Mouse (Mus musculus): ENCODE data around the gene Acox3.

Gene Acox3

DNA sequence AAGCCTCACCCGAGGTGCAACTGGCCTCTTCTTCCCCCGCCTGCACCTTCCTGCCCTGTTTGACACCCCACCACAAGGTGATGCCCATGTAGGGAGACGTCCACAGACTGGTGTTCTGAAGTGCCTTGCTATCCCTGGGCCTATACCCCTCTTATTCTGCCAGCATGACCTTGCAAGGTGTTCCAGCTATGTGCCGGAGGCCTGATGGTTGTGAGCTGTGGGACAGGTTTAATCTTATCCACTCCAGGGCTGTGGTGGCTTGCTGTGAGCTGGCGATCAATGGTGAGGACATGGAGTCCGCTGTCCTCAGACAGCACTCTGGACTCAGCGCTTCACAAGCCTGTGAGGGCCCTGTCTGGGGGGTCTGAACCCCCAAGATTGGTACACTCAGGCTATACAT lies 27.5 kb downstream of the Acox3 start:
- no peak for DNase-seq (ENCODE audit: low spot score in 2 of 2)

DNA sequence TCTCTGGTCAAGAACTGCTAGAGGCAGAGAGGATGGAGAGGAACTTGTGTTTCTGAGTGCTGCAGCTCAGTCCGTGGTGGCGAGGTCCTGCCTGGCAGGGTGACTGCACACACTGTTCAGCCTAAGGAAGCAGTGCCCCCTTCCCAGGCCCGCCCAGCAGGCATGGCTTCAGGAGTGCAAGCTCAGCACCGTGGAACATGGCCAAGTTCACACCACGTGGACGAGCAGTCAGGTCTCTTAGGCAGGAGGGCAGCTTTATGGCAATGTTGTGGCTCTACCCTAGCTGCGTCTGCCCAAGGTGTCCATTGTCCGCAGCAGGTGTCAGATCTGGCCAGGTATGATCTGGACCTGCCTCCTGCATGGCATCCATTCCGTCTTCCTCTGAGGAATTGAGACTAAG lies 28.3 kb downstream of the Acox3 start:
- DNase-seq (ENCODE audit: low spot score in 2 of 2) = no peak

DNA sequence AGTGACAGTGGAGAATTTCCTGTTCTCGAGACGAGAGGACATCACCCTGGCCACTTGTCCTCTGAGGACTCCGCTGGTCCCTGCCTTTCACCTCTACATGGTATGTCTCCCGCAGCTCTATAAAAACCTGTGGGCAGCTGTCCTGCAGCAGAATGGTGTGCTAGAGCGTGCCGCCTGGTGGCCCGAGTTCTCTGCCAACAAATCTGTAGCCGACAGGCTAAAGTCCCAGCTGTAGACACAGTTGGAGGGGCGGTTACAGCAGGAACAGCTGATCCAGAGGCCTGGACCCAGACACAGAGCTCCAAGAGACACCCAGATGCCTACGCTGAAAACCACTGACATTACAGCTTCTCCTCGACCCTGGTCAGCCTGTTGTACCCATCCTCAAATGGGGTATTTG lies 29.1 kb downstream of the Acox3 start:
- DNase-seq (ENCODE audit: low spot score in 2 of 2) = no peak

DNA sequence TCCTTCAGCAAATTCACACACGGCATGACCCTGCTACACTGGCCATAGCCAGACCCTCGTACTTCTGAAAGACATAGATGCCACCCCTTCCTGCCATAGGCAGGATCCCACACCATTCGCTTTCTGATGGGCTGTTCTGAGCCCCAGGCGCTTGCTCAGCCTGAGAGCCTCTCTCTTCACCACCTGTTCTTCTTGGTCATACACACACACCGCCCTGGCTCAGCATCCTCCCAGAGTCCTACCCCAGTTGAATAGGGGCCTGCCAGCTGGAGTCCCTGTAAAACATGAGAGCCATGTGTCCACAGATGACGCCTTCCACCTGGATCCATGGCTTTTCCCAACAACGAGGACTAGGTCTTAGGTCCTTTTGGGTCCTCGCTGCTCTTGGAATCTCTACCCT lies 29.9 kb downstream of the Acox3 start:
- no peak for DNase-seq (ENCODE audit: low spot score in 2 of 2)

DNA sequence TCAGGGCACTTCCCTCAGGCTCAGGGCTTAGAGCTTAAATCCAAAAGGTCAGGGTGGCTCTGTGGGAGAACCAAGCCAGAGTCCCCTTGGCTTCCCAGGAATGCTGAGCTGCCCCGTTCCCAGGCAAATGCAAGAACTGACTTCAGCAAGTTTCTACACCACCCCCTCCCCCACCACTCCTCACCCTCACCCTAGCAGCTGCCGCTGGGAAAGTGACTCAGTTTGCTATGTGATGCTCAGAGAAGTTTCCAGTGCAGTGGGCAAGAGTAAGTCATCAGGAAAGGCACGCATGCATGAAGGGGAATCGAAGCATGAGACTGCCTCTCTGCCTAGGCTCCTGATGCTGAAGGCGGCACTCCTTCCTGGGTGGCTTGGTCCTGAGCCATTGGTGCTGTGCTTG lies 34.1 kb downstream of the Acox3 start:
- DNase-seq (ENCODE audit: low spot score in 2 of 2) = no peak

DNA sequence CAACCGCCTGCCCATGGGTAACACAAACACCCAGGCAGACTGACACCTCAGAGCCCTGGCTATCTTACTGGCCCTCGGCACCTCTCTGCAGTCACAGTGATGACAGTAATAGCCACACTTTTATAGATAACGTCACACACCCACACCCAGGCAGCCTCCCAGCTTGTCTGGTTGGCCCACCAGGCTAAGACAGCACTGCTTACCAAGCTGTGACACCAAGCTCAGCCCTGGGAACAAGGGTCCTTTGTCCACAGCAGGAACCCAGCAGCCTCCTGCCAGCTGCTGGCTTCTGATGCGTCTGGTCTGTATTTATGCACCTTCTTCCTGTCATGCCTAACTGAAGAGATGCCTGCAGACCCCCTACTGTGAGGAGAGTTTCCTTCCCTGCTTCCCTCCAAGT lies 38.3 kb downstream of the Acox3 start:
- no peak for DNase-seq (ENCODE audit: low spot score in 2 of 2)

DNA sequence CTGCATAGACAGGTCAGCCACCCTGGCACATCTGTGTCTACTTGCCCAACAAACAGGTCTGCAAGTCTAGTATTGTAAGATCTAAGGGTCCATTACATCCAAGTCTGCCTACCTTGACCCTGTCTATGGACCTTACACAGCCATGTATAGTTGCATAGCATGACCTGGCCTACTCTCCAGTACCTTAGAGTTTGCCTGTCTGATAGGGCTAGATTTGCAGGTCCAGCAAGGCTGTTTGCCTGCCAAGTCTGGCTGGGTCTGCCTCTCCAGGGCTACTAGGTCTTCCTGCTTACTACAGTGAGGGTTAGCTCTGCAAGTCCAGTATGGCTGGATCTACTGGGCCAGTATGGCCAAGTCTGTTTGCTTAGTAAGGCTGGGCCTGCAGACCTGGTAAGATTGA lies 41.0 kb downstream of the Acox3 start:
- DNase-seq (ENCODE audit: low spot score in 2 of 2) = no peak

DNA sequence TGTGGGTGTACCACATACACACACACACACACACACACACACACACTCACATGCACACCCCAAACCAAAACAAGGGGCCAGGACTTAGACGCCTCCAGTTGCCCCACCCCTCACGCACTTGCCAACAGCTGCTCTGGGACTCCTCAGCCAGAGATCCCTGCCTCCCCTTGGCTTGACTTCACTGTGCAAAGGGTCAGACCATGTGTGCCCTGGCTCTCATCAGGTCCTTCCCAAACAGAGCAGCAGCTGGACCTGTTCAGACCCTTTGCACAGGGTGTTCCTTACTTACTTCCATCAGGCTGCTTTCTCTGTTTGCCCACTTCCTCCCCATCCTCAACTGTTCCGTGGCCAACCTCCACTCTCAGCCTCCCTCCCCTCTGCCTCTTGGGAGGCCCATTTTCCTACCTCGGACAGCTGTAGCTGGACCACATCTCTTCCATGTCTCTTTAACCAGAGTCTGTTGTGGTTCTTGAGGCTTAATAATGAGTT lies 42.0 kb downstream of the Acox3 start:
- DNase-seq (ENCODE audit: low spot score in 2 of 2) = no peak

DNA sequence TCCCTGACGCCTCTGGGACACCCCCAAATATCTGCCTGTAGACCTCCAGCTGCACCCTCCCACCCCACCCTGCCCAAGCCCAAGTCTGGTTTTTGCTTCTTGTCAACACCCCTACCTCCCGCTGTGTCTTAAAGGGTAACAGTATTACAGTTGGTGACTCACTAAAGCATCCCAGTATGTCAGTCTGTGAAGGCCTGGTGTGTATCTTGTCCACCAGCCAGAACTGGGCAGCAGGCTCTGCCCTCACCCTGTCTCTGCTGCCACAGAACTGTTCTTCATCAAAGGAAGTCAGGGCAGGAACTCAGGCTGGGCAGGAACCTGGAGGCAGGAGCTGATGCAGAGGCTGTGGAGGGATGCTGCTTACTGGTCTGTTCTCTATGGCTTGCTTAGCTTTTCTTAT lies 43.6 kb downstream of the Acox3 start:
- DNase-seq (ENCODE audit: low spot score in 2 of 2) = no peak

DNA sequence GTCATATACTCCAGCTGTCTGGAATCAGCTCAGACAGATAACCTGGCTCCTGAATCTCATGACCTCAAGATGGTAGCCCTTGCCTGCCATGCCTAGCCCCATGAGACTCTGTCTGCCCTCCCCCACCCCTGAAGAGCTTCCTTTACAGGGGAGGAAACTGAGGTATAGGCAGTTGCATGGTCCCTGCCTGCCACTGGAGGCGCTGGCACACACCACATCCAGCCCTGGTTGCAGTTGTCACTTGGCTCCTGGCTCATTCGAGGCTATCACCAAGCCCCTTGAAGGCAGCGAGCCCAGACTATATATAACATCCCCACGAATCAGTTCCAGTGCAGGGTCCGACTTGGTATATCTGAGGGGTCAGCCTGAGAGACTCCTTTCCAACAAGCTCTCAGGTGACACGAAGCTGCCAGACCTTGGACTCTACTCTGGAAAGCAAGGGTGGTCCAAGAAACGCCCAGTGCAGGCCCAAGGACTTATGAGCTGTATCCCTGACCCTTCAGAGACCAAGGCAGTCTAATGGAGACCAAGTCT lies 44.5 kb downstream of the Acox3 start:
- DNase-seq (ENCODE audit: low spot score in 2 of 2) = no peak

DNA sequence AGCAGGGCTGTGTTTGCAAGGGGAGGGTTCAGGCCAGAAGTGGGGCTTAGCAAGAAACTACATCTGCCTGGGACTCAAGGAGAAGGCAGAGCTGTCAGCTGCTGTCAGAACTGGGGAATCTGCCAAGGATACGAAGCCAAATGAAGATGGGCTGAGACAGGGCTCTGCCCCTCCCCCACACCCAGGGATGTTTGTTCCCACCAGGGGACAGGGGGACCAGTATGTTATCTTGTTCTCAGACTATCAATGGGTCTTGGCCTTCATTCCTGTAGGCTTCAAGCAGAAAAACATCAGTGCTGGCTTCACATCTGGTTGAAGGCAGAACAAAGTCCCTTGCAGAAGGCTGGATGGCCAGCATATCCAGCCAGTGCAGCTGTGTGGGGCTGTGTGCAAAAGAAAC lies 45.8 kb downstream of the Acox3 start:
- DNase-seq (ENCODE audit: low spot score in 2 of 2) = peak; percentile 27 to 44

DNA sequence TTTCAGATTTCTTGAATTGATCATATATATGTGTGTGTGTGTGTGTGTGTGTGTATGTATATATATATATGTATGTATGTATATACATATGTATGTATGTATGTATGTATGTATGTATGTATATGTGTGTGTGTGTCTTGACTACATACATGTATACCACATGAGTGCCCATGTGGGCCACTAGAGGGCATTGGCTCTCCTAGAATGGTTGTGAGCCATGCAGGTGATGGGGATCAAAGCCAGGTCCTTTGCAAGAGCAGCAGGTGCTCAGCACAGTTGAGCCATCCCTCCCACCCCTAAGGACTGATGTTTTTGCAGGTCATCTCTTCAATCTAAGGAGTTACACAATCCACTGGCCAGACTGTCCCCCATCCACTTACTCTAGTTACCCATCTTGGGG lies 46.5 kb downstream of the Acox3 start:
- no peak for DNase-seq (ENCODE audit: low spot score in 2 of 2)

DNA sequence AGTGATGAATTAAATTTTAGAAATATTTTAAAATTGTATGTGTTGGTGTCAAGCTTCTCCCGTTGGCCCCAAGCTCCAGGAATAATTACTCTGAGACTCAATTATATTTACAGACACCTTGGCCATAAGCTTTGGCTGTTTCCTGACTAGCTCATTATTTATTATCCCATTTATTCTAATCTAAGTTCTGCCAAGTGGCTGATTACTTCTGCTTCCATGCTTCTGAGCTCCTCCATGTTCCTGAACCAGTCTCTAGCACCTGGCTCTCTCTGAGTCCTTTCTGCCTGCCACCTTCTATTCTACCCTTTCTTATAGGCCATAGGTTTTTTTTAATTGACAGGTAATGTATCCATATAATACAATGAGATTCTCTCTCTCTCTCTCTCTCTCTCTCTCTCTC lies 47.9 kb downstream of the Acox3 start:
- no peak for DNase-seq (ENCODE audit: low spot score in 2 of 2)

DNA sequence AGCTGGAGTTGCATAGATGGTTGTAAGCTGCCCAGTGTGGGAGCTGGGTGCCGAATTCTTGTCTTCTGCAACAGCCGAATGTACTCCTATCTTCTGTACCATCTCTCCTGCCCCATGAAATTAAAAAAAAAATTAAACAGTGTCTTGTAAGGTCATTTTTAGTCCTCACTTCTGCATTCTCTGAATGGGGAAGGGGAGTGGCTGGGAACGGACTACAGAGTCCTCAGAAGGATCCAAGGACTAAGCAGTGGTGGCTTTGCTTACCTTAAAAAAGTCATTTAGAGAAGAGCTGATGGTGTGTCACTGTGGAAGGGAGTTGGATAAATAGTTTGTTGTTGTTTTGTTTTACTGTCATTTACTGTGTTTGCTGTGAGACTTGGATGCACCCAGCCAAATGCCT lies 48.4 kb downstream of the Acox3 start:
- no peak for DNase-seq (ENCODE audit: low spot score in 2 of 2)

DNA sequence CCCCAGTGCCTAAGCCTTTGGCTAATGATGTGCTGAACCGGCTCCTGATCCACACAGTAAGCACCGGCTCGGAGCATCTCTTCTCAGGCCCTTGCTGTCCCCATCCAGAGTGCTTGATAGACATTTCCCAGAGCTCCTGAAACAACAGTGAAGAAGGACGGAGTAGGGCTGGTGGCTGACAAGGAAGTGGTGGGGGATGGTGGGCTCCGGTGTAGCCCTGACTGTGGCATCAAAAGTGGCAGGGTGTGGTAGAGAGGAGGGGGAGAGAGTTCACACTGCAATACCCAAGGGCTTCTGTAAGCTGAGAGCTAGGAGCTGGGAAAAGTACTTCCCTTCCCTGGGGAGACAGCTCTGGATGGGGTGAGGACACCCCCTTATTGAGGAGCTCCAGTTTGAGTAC lies 48.9 kb downstream of the Acox3 start:
- no peak for DNase-seq (ENCODE audit: low spot score in 2 of 2)

DNA sequence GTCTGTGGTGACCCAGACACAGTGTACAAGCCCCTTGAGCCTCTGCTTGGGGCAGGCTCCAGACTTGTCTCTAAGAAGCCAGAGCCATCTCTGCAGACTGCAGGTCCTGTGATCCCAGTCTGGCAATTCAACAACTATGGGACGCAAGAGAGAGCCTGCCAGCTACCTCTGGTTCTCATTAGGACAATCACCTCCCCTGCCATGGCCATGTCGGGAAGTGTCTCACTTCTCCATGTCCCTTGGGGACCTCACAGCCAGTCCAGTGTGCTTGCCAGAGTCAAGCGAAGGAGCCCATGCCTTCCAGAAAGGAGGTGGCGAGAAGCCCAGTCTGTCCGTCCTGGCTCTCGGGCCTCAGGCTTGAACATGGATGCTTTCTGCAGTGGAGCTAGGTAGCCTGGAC lies 50.0 kb downstream of the Acox3 start:
- DNase-seq (ENCODE audit: low spot score in 2 of 2) = no peak

DNA sequence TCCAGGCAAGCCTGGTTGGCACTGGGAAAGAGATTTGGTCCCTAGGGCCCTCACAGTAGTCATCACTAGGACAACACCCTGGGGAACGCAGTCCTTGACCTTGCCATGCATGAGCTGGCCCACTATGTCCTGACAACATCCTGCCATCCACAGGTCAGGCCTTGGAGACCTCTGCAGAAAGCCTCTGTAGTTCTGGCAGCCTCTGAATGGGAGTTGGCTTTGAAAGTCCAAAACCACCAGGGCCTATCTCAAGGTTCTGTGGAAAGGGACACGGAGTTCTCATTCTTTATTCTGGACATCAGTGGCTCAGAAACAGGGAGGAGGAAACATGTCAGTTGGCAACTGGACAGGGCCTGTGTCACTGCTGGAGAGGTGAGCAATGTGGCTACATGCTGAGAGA lies 53.2 kb downstream of the Acox3 start:
- no peak for DNase-seq (ENCODE audit: low spot score in 2 of 2)

DNA sequence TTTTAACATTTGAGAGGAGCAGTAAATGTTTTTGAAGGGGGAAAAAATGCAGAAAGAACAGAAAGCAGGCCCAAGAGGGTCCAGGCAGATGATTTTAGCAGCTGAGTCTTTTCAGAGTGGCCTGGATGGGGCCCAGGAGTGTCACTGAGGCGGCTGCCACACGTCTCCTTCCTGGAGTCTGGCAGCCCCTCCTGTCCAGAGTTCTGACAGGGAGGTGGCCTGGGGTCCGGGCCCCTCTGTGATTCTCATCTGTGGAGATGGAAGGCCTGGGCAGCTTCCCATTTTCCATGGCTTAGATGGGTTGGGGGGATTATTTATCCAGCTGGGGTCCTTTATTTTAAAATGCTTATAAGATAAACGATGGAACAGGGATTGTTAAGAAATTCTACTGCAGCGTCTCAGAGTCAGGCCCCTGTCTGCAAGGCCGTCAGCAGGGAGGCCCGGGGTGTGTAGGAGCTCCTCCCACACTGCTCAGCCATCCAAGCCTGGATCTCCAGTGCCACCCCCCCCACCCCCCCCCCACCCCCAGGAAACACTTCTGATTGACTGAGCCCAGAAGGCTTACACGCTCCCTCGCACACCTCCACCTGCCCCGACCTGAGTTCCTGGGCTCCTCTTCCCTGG lies 59.2 kb downstream of the Acox3 start:
- DNase-seq (ENCODE audit: low spot score in 2 of 2) = no peak

DNA sequence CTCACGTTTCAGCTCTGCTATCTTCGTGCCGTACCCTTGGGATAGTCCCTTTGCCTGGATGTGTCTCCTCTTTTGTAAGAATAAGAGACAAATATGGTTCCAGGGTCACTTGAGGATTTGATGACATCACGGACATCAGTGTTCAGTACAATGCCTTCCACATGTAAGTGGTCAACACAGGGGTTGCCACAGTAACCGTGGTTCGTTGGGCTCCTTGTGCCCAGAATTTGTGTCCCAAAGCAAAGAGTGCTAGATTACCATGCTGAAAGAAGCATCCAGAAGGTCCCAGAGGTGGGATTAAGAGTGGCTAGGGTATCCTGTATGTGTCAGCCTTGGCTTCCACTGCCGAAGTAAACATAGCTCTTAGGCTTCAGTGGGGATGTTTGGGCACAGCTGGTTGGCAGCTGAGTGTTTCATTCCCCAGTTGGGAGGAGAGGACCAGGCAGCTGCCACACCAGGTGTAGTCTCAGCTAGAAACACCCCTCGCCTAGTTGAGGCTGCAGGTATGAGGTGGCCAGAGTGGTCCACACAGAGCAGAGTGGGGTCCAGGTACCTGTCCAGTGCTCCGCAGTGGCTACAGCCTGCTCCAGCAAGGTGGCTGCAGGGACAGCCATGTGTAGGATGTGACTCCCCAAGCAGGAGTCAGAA lies 60.7 kb downstream of the Acox3 start:
- DNase-seq (ENCODE audit: low spot score in 2 of 2) = no peak

DNA sequence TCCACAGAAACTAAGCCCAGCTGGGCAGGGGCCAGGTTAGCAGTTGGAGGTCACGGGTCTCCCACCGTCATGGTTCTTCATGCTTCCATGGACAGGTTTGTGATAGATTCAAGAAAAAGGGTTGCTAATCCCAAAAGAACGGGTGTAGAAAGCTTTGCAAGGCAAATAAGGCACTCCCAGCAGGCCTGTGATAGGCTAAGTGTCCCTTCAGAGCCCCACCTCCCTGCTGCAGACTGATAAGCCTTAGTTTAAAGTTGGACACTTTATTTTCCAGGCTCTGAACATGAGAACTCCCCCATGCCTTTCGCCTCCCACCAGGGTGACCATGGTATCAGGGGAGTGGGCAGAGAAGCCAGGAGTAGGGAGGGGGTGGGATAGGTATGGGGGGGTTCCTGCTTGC lies 61.2 kb downstream of the Acox3 start:
- no peak for DNase-seq (ENCODE audit: low spot score in 2 of 2)

DNA sequence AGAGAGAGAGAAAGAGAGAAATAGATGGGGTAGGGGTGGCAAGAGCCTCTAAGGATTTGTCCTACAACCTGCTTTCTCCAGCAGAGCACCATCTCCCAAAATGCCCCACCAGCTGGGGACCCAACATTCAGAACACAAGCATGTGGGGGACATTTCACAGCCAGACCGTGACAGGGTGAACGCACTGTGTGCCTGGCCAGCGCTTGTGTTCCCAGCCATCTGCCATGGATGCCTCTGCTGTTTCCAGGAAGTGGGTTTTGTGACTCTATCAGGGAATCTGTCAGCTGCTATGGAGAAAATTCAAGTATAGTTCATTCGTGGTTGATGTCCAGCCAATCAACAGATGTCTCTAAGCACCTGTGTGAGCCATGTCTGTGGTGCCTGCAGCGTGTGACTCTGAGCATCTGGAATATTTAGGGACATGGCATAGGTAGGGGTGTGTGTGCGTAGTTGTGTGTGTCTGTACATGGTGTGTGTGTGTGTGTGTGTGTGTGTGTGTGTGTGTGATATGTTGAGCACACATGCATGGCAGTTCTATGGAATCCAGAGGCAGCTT lies 63.2 kb downstream of the Acox3 start:
- DNase-seq (ENCODE audit: low spot score in 2 of 2) = no peak

DNA sequence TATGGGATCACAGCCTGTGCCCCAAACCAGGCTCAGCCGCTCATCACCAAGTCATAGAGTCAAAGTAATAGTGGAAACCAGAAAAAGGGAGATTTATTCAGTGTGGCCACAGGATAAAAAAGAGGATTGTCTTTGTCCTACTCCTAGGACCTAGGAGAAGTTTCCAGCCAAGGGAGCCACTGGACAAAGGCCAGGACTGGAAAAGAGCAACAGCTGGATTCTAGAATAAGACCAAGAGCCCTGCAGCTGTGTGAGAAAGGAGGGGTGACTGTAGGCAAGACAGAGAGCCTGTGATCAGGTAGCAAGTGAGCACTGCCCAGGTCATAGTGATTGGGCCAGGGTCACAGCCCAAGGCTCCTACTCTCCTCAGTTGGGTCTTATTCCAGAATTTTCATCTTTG lies 64.1 kb downstream of the Acox3 start:
- DNase-seq (ENCODE audit: low spot score in 2 of 2) = no peak

DNA sequence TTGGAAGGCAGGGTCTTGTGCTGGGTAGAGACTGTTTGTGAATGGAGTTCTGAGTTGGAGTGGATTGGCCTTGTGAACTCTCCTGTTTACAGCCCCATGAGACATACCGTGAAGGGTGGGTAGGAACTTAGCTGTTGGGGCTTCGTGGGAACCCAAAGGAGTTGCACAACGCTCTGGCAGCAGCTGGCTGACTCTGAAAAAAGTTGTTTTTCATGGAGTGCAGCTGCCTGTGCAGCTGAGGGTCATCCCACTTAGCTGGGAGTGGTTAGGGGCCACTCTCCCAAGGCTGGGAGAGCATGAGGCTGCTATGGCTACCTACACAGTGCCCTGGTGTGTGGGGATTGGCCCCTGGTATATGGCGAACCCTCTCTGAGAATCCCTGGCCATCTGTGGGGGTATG lies 64.7 kb downstream of the Acox3 start:
- no peak for DNase-seq (ENCODE audit: low spot score in 2 of 2)

Measured in frontal cortex, postnatal 36 days (tissue).